Mouse (Mus musculus) erythroblast, embryonic 14.5 days (primary cell): ENCODE data around the gene Nr6a1. TPM values are rescaled to one million over a fixed set of nuclear protein-coding genes. Genes with fewer than 3 reads are reported as not detected.

Source experiments
- H3K27me3 ChIP-seq: 2 replicates; pipeline ENCODE4 v1.6.1; 2012; ENCODE audit warnings: inconsistent platforms; ENCODE audit not compliant: control insufficient read depth
- H3K36me3 ChIP-seq: 2 replicates; pipeline ENCODE4 v1.6.1; 2012; ENCODE audit warnings: mild to moderate bottlenecking, inconsistent platforms; ENCODE audit not compliant: control insufficient read depth
- H3K4me1 ChIP-seq: 2 replicates; pipeline ENCODE4 v1.6.1; 2012; ENCODE audit warnings: inconsistent platforms; ENCODE audit not compliant: control insufficient read depth
- H3K4me3 ChIP-seq: replicated peaks from 2 replicates; pipeline ENCODE3; 2012; ENCODE audit warnings: moderate library complexity, mild to moderate bottlenecking, inconsistent platforms
- H3K9me3 ChIP-seq: 2 replicates; pipeline ENCODE4 v1.6.1; 2012; ENCODE audit warnings: low read length, inconsistent platforms, mixed read lengths; ENCODE audit not compliant: control insufficient read depth
- GATA1 ChIP-seq: IDR thresholded peaks from 2 replicates; pipeline ENCODE4 v1.6.1; 2012; ENCODE audit warnings: low read length, inconsistent platforms, mixed read lengths
- TAL1 ChIP-seq: IDR thresholded peaks from 3 replicates; pipeline ENCODE4 v1.6.1; 2012; ENCODE audit warnings: low read length, inconsistent platforms, mixed read lengths
- polyA plus RNA-seq: library from polyadenylated mRNA; stranded (reverse); fragments of >175 nt; gene quantifications from 2 replicates; pipeline ENCODE4 v1.2.3, GENCODE M21; 2012

Gene Nr6a1
- polyA plus RNA-seq, 1 experiment = not detected

GRCm38 (mm10) chr2:38941426-38941825, 13.9 kb upstream of the Nr6a1 start:
- Histone ChIP-seq H3K36me3 (no peaks in the 10 kb centered on the region), H3K27me3 (peaks cover 5% of the 10 kb centered on the region), H3K4me3 (no peak overlapping the region), H3K4me1 (peaks cover 10% of the 10 kb centered on the region), H3K9me3 (peaks cover 3% of the 10 kb centered on the region; the same call in 1 of the 2 replicates)
- TF ChIP-seq GATA1 (no peak), TAL1 (no peak)

GRCm38 (mm10) chr2:38939047-38939446, 11.6 kb upstream of the Nr6a1 start:
- Histone ChIP-seq H3K4me1 (peaks cover 10% of the 10 kb centered on the region), H3K36me3 (no peaks in the 10 kb centered on the region), H3K4me3 (no peak overlapping the region), H3K9me3 (peaks cover 3% of the 10 kb centered on the region; the same call in 1 of the 2 replicates), H3K27me3 (peaks cover 15% of the 10 kb centered on the region)
- no peak for TF ChIP-seq GATA1
- TF ChIP-seq TAL1 = no peak

GRCm38 (mm10) chr2:38938007-38938406, 10.5 kb upstream of the Nr6a1 start:
- H3K4me3 ChIP-seq = no peak overlapping the region
- no peak for TF ChIP-seq TAL1
- no peak for TF ChIP-seq GATA1
- no peaks in the 10 kb centered on the region for H3K36me3 ChIP-seq
- H3K27me3 ChIP-seq = peaks cover 22% of the 10 kb centered on the region
- peaks cover 10% of the 10 kb centered on the region for H3K4me1 ChIP-seq
- peaks cover 3% of the 10 kb centered on the region; the same call in 1 of the 2 replicates for H3K9me3 ChIP-seq

GRCm38 (mm10) chr2:38937396-38937795, 9.9 kb upstream of the Nr6a1 start:
- TF ChIP-seq TAL1 (no peak), GATA1 (no peak)
- Histone ChIP-seq H3K9me3 (peaks cover 3% of the 10 kb centered on the region; the same call in 1 of the 2 replicates), H3K4me1 (peaks cover 10% of the 10 kb centered on the region), H3K36me3 (no peaks in the 10 kb centered on the region), H3K27me3 (peaks cover 25% of the 10 kb centered on the region), H3K4me3 (no peak overlapping the region)

GRCm38 (mm10) chr2:38936721-38937378, 9.4 kb upstream of the Nr6a1 start:
- H3K4me1 ChIP-seq = peaks cover 16% of the 10 kb centered on the region
- H3K9me3 ChIP-seq = peaks cover 3% of the 10 kb centered on the region; the same call in 1 of the 2 replicates
- no peak overlapping the region for H3K4me3 ChIP-seq
- H3K27me3 ChIP-seq = peaks cover 30% of the 10 kb centered on the region
- TF ChIP-seq TAL1 (no peak), GATA1 (no peak)
- H3K36me3 ChIP-seq = no peaks in the 10 kb centered on the region

GRCm38 (mm10) chr2:38934936-38935335, 7.4 kb upstream of the Nr6a1 start:
- Histone ChIP-seq H3K4me1 (peaks cover 22% of the 10 kb centered on the region), H3K27me3 (peaks cover 47% of the 10 kb centered on the region), H3K9me3 (peaks cover 3% of the 10 kb centered on the region; the same call in 1 of the 2 replicates), H3K4me3 (no peak overlapping the region), H3K36me3 (no peaks in the 10 kb centered on the region)
- TF ChIP-seq GATA1 (no peak), TAL1 (no peak)

- no peak for TF ChIP-seq GATA1
- TF ChIP-seq TAL1 = no peak
- Histone ChIP-seq H3K27me3 (peaks cover 47% of the 10 kb centered on the region), H3K36me3 (no peaks in the 10 kb centered on the region), H3K4me3 (no peak overlapping the region), H3K4me1 (peaks cover 24% of the 10 kb centered on the region), H3K9me3 (peaks cover under 1% of the 10 kb centered on the region; the same call in 1 of the 2 replicates)
These were observed 6.4 kb upstream of the Nr6a1 start for GRCm38 (mm10) chr2:38933931-38934330.

GRCm38 (mm10) chr2:38931851-38932667, 4.6 kb upstream of the Nr6a1 start, which contains the start of gene Olfml2a:
TSS of gene Olfml2a (plus strand) at chr2:38931978.
- Histone ChIP-seq H3K9me3 (no peaks in the 10 kb centered on the region), H3K36me3 (no peaks in the 10 kb centered on the region), H3K4me1 (peaks cover 18% of the 10 kb centered on the region), H3K4me3 (peak within 1 kb of the TSS; percentile 52), H3K27me3 (peaks cover 47% of the 10 kb centered on the region)
- TF ChIP-seq TAL1 = no peak
- TF ChIP-seq GATA1 = no peak

- Histone ChIP-seq H3K36me3 (no peaks in the 10 kb centered on the region), H3K4me1 (peaks cover 32% of the 10 kb centered on the region), H3K9me3 (peaks cover 3% of the 10 kb centered on the region; the same call in 1 of the 2 replicates), H3K4me3 (no peak overlapping the region), H3K27me3 (peaks cover 48% of the 10 kb centered on the region)
- TF ChIP-seq GATA1 = no peak
- no peak for TF ChIP-seq TAL1
These were observed 2.8 kb upstream of the Nr6a1 start for GRCm38 (mm10) chr2:38930269-38930668.
